Mouse (Mus musculus) heart, adult 9 months (tissue): ENCODE measurements around the gene Egfl8.

ENCODE experiments used
- DNase-seq, 2 experiments: peaks; one replicate each; pipeline ENCODE4 v3.0.0; 2022; ENCODE audit warnings: low spot score in 2 of 2

The Egfl8 gene

DNA sequence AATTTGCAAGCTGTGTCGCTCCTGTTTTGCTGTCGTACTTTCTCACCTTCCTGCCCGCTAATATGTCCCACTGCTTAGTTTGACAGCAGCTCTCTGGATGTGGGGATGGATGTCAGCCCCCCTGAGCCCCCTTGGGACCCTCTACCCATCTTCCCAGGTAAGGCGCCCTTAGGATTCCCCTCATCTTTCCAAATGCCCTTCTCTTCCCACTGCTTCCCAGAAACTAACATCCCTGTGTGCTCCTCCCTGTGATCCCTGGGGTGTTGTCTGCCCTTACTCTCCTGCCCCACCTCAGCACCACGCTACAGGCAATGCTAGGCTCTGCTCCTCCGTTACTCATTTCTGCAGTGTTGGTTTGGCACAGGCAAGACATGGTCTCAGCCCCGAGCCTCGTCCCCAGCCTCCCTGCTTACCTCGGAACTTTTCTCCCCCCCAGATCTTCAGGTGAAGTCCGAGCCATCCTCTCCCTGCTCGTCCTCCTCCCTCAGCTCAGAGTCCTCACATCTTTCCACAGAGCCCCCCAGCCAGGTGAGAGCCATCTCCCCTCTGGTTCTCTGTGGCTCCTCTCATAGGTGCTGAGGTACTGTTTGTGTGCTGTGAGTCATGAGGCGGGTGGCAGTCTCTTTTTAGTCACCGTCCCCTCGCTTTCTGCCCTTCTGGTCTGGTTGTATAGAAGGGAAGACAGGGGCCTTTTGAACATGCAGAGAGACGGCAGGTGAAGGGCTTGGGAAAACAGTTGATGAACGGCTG is 32.5 kb upstream of the Egfl8 start:
- DNase-seq, result no peak

DNA sequence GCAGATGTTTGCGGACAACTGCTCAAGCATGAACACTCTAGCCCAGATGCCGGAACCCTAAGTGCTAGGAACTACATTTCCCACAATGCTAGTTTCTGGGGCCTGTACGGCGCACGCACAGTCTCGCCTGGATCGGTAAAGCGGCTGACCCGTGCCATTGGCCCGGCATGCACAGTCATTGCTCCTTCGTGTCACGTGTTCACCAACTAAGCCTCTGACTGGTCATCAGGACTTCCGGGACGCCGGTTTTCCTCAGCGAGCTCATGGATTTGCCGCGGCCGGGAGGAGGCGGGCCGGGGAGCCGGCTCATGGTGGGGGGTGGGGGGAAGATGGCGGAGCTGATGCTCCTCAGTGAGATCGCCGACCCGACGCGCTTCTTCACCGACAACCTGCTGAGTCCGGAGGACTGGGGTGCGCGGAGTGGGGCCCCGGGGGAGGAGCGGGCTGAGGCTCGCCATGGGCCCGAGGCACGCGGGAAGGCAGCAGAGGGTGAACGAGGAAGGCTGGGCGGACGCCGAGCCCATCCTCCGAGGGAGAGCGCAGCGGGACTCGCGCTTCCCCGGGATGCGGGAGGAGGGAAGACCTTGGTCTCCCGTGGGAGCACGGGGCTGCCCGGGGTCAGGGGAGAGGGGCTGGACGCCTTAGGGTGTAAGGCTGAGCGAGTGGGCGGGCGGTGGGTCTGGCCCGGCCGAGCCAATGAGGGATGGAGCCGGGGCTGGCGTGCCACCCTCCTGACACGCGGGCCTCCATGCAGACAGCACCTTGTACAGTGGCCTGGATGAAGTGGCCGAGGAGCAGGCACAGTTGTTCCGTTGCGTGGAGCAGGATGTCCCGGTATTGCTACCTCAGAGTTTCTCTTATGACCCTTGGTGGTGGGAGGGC is 31.4 kb upstream of the Egfl8 start, which contains the start of gene Atf6b:
Atf6b (plus strand) TSS at position 241 of the 882 bp plus-strand sequence.
- DNase-seq, result peak; percentile 97 to 99

DNA sequence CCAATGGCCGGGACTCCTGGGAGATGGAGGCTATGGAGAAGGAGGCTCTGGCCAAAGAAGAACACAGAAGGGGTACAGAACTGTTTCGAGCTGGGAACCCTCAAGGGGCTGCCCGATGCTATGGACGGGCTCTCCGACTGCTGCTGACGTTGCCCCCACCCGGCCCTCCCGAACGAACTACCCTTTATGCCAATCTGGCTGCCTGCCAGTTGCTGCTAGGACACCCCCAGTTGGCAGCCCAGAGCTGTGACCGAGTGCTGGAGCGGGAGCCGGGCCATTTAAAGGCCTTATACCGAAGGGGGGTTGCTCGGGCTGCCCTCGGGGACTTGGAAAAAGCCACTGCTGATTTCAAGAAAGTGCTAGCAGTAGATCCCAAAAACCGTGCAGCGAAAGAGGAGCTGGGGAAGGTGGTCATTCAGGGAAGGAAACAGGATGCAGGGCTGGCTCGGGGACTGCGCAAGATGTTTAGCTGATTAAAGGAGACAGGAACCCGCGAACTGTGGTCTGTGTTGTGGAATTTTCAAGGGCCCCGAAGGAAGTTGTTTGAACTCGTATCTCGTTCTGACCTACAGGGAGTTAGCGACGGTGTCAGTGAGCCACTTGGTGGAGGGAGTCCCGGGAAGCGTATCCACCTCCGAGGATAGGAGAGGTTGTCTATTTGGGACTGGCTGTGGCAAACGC is 30.2 kb upstream of the Egfl8 start:
- DNase-seq, result no peak

DNA sequence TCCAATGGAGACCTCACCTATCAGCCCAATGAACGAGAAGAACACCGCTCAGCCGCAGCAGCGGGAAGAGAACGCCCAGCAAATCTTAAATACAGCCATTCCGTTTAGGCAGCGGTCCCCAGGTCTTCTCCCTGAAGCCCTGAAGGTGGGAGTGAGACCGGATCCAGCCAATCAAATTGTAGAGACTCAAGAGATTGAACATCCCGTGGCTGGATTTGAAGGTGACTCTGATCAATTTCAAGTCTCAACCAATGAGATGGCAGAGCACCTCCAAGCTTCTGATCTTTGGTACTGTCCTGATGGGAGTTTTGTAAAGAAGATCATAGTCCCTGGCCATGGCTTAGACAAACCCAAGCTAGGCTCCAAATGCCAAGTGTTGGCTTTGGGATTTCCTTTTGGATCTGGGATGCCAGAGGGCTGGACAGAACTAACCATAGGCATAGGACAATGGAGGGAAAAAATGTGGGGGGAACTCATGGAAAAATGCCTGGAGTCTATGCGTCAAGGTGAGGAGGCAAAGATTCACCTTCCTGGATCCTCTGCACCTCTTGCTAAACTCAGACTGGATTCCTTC is 29.6 kb upstream of the Egfl8 start:
- no peak for DNase-seq

DNA sequence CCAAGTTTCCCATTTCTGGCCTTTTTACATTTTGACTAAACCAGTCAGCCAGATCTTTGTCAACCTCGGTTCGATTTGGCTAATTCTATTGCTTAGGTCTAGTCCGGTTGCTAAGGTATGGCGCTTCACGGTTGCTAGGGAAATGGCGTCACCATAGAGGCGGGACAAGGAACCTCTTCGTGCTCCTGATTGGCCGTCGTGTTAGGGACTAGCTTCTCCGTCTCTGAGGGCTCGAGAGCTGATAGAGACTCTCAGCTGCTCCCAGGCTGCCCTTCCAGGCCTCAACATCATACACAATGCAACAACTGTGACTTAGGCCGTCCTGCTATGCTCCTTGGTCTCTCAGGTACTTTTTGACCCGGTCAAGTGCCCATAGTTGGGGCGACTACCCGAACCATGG is 28.8 kb upstream of the Egfl8 start, which contains the start of gene Fkbpl:
Fkbpl (plus strand) TSS at position 157 of the 400 bp plus-strand sequence.
- peak; percentile 96 to 97 for DNase-seq

DNA sequence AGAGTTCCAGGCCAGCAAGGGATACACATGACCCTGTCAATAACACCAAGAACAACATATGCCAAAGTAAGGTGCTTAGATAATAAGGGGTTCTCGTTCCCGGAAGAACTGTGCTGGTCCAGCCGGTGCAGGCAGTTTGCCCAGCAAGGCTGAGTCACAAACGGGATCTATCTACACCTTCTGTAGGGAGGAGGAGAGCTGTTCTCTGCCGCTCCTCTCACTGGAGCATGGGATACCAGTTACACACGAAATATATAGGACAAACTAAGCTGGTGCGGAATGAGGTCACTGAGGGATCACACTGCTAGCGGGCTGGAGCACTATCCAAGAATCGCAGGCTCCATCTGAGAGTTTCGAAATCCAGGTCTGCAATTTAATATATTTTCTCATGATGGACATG is 28.2 kb upstream of the Egfl8 start:
- DNase-seq, result no peak

DNA sequence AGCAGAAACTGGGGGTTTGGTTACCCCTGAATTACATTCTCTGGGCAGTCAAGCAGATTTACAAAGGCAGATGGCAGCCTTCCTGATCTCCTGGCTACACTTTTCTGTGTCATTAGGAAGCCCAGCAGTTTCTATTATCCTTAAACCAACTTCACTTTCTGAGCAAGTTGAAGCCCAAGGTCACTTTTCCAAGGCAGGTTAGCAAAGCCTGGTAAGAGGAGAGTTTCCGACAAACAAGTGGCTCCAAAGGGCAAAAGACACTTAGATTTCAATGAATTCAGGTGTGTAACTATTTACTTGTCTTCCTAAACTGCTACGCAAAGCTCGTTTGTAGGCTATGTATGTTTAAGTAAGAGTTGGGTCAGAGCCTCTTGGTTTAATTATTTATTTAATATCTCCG is 27.6 kb upstream of the Egfl8 start:
- no peak for DNase-seq

DNA sequence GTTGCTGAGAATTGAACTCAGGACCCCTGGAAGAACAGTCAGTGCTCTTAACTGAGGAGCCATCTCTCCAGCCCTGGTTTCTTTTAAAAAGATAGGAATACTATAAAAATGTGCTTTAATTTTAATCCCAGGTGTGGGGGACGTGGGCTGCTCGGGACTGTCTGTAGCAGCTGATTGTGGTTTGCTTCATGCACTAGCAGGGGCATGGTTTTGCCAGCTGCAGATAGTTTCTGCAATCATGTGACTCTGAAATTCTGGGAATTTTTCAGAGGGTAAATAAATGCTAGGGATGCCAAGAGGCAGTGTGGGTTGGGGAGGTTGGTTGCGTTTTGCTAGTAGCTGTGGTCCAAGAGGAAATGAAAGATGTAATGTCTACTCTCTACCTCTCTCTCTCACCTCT is 26.2 kb upstream of the Egfl8 start:
- no peak for DNase-seq

DNA sequence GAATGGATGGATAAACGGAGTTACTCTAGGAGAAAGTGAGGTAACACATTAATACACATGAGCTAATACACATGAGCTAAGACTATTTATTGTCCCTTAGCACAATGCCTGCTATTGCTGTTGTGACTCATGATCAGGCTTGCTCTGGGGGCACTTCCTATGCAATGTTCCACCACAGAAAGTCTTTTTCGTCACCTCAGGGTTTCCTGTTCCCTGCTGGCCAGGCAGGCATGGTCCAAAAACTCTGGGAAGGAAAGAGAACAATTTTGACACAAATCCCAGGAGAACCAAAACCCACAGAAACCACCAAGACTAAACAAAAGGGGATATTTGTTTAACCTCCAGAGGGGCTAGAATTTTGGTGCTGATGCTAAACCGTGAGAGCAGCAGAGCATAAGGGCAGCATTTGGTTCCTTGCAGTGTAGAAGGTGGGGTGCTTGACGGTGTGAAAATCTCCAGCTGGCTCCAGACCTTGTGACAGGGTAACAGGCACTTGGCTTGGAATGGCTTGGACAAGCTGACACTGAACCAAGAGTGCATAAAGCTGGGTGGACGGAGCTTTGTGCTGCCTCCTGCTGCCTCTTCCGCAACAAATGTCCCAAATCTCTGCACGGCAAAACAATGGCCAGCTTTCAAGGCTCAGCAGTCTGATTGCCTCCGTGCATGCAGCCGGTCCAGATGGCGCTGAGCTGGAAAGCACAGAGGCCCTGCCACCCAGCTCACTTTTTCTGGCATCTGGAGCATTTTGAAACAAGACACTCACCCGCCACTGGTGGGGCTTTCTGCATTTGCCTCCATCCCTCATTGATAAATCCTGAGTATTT is 25.2 kb upstream of the Egfl8 start:
- DNase-seq, result peak; percentile 78 to 79

DNA sequence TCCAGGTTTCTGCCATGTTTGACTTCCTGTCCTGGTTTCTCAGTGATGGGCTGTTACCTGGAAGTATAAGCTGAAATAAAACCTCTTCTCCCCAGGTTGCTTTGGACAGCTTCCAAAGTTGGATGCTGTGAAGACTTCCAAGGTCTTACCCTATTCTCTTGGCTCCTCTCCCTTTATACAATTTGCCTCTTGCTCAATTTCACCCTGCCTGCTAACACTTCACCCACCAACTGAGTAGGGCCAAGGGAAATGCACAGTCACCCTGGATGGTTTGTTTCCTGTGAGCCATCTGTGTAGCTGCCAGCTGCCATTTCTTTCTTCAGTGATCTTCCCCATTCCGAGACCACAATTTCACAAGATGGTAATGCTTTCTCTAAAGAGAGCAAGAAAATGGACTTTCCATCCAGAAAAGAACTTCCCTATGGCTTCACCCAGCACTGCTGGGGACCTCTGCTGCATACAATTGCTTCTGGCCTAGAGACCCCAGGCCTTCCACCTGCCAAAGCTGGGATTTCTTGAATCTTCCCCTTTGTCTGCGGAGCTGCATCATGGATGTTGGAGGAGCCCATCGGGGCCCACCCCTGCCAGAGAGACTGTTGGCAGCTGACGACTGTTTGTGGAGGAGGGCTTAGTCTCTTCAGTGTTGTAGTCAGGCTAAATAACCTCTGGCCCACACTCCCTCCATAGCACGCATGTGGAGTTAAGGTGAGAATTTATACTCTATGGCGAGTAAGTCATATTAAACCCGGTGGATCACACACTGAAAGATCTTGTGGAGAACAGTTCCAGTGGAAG is 23.9 kb upstream of the Egfl8 start:
- DNase-seq, result no peak

DNA sequence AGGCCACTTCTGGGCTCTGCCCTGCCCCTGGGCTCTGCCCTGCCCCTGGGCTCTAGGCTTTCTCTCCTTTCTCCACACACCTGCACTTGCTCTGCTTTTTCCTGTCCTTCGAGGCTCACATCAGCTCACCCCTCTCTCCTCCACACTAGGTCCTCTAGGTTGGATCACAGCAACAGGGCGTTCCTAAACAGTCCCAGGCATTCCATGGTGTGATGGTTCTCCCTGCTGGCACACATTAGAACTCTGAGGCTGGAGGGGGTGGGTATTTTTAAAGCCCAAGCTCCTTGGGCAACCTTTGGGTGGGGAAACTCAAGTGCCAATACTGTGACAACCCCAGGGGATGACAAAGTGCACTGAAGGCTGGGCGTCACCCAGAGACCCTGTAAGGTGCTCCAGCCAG is 21.7 kb upstream of the Egfl8 start:
- no peak for DNase-seq

DNA sequence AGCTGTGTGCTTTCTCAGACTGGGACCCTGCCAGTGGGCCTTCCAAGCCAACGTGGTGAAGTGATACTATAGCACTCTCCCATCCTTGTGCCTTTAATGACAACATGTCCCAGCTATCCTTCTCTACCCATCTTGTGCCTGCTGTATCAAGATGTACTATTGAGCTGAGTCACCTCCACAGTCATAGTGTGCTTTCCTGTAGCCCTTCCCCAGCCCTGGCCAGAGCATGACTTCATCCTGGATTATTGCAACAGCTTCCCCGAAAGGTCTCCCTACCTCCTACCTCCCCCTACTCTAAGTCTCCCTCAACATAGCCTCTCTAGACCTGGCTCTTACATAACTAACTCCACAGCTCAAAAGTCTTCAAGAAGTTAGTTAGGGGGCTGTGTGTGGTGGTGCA is 19.9 kb upstream of the Egfl8 start:
- no peak for DNase-seq

DNA sequence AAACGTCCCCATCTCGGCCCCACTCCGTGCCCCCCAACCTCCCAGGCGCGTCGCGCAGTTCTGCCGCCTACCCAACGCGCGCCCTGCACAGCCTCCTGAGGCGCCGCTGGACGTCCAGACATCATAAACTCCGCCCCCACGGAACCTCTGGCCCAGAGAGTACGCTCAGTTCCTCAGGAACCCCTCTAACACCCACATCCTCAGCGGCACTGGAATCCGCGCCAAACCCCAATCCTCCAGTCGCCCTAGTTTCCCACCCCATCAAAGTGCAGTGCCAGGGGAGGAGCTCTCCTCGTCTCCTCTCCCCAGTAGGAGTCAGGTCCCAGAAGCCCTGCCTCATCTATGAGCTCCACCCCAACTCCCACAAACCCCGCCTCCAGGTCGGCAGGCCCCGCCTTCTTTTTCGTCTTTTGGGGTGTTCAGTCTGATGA is 16.5 kb upstream of the Egfl8 start:
- peak; percentile 86 to 89 for DNase-seq

DNA sequence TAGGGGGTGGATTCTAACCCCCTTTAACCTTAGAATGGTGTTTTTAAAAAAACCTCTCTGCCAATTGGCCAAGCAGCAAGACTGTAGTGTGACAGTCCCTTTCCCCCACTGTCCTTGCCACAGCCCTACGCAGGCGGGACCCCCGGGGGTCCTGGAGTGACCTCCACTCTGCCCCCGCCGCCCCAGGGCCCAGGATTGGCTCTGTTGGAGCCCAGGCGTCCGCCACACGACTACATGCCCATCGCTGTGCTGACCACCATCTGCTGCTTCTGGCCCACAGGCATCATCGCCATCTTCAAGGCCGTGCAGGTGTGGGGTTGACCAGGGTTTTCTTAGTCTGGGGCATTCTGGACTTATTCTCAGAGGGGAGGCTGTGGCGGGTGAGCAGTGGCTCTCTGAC is 15.9 kb upstream of the Egfl8 start:
- no peak for DNase-seq

DNA sequence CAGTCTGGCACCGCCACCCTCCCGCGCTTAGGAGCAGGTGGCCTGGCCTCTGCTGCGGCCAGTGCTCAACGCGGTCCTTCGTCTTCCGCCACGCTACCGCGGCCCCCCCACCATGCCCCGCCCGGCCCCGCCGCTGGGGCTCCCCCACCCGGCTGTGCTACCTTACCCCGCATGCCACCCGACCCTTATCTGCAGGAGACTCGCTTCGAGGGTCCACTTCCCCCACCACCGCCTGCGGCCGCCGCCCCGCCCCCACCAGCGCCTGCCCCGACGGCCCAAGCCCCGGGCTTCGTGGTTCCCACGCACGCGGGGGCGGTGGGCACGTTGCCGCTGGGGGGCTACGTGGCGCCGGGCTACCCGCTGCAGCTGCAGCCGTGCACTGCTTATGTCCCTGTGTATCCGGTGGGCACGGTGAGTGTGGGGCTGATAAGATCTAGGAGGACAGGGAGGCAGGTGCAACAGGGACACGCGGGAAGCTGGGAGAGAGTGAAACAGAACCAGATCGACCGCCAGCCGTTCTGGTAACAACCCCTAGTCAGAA is 15.1 kb upstream of the Egfl8 start:
- DNase-seq, result no peak

DNA sequence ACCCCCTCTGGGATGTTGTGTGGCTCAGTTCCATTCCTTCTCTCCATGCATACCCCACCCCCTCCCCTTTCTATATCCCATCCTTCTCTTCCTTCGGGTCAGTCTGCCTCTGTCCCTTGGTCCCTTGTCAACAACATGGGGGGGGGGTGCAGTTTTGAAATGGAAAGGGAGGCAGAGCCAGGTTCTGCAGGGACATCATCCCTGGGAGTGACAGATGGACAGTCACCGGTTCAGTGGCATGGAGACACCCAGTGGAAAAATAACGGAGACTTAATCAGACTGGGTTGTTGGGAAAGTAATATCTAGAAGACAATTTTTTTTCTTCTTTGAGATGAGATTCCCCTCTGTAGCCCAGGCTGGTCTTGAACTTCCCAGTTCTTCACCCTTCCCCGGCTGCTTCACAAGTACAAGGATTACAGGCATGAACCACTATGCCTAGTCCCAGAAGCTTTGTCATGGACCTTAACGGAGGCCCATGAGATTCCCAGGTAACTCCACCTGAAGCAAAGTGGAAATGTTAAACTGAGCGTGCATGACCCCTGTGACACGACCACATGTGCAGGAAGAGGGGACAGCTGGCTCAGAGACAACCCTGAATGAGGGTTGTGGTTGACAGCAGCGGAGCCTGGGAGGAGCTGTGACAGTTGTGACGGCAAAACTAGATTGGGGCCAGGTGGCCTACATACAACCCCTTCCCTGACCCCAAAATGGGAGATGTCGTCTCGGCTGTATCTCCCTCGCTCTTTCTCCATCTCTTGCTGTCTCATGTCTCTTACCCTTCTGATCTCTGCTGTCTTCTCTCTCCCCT is 14.2 kb upstream of the Egfl8 start:
- no peak for DNase-seq

DNA sequence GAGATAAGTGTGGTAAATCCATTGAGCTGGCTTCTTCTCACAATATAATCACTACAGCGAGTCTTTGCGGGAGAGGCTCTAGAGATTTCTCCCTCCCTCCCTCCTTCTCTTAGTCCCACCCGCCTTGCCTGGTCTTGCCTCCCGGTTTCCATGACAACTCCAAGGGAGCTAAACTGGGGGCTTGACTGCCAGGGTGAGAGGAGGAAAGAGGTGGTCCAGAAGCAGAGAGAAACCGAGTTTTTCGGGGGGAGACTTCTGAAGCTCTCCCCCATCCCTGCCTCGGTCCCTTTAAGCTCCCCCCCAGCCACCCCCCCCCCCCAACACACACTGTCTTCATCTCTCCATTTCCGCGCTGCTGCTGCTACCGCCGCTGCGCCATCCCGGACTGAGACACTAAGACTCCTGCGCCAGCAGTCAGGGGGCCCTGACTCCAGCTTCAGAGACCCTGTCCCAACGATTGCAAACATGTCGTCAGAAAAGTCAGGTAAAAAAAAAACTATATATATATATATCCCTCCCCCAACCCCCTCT is 13.5 kb upstream of the Egfl8 start, which contains the start of gene Prrt1:
Prrt1 (plus strand) TSS at position 313 of the 531 bp plus-strand sequence.
- DNase-seq, result no peak

DNA sequence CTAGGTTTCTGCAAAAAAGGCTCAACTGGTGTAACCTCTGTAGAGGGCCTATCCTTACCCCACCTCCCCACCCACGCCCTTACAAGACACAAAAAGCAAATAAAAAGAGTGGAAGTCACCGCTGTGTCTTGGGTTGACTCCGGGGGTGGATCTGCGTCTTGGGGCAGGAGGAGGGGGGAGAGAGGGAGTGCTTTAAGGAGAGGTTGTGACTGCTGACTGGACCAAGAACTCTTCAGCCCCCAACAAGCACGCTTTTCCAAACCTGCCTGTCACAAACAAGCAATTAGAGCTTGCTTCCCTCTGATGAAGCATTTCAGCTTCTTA is 12.8 kb upstream of the Egfl8 start:
- DNase-seq, result no peak
